Mouse (Mus musculus) CH12.LX (cell line): ENCODE results near the gene Odf4.

Experiments used
- JUN ChIP-seq: IDR thresholded peaks from 2 replicates; pipeline ENCODE4 v1.6.1; 2011; ENCODE audit warnings: low read depth, mild to moderate bottlenecking, low read length, improper control_type of control experiment, moderate library complexity; ENCODE audit not compliant: insufficient read depth
- NELFE ChIP-seq: IDR thresholded peaks from 2 replicates; pipeline ENCODE4 v1.6.1; 2011; ENCODE audit warnings: low read depth, low read length, improper control_type of control experiment
- POLR2A ChIP-seq: IDR thresholded peaks from 2 replicates; pipeline ENCODE4 v1.6.1; 2011; ENCODE audit warnings: low read depth, mild to moderate bottlenecking, improper control_type of control experiment, low read length
- USF2 ChIP-seq: conservative IDR thresholded peaks from 2 replicates; pipeline ENCODE4 v1.6.1; 2011; ENCODE audit warnings: low read depth, low read length, improper control_type of control experiment

- no peak for TF ChIP-seq USF2
- TF ChIP-seq JUN, result no peak
- TF ChIP-seq POLR2A, result no peak
- no peak for TF ChIP-seq NELFE
These were observed 27.5 kb upstream of the Odf4 start for GRCm38 (mm10) chr11:68954408-68954807.
